Mouse (Mus musculus) midbrain, embryonic 10.5 days (tissue): ENCODE measurements at regions not wholly inside any gene's neighbourhood (a gene's known extent, or its start where the extent isn't known, plus 50 kb on each side); places are given as distances from the start of the nearest gene placed in this dataset.

ENCODE experiments used
- DNase-seq: peaks from one replicate; pipeline ENCODE4 v3.0.0-alpha.2; 2017; ENCODE audit warnings: low spot score
- H3K27ac ChIP-seq: fragments of 300-500 bp; sonication (generic); replicated peaks from 2 replicates; pipeline ENCODE4 v1.5.1; 2016; ENCODE audit warnings: mild to moderate bottlenecking
- H3K27me3 ChIP-seq: fragments of 300-500 bp; sonication (generic); 2 replicates; pipeline ENCODE4 v1.6.1; 2016; ENCODE audit warnings: low read depth, mild to moderate bottlenecking; ENCODE audit not compliant: poor library complexity, severe bottlenecking
- H3K36me3 ChIP-seq: fragments of 300-500 bp; sonication (generic); 2 replicates; pipeline ENCODE4 v1.6.1; 2016; ENCODE audit warnings: mild to moderate bottlenecking, moderate library complexity
- H3K4me1 ChIP-seq: fragments of 300-500 bp; sonication (generic); 2 replicates; pipeline ENCODE4 v1.6.1; 2016
- H3K4me3 ChIP-seq: fragments of 300-500 bp; sonication (generic); 2 replicates; pipeline ENCODE4 v1.5.1; 2016; ENCODE audit warnings: mild to moderate bottlenecking, moderate library complexity
- H3K9me3 ChIP-seq: fragments of 300-500 bp; sonication (generic); replicated peaks from 2 replicates; pipeline ENCODE4 v1.6.1; 2016; ENCODE audit warnings: mild to moderate bottlenecking
- WGBS: fragments of 180-500 bp; shearing (Covaris S2); methylation state at CpG from one replicate; pipeline ENCODE4 v1.1.7; 2016; 5-methylcytosine and 5-hydroxymethylcytosine counted together

GRCm38 (mm10) chr14:62008707-62009106 lies 283.7 kb upstream of the Rnaseh2b start:
- H3K4me3 ChIP-seq, result no peak overlapping the region
- DNase-seq, result no peak
- 93% methylated on average over 5 of the region's 5 CpGs for WGBS
- H3K4me1 ChIP-seq, result peaks cover under 1% of the 10 kb centered on the region; the same call in 1 of the 2 replicates
- no peaks in the 10 kb centered on the region for H3K36me3 ChIP-seq
- H3K27me3 ChIP-seq, result no peaks in the 10 kb centered on the region
- H3K9me3 ChIP-seq, result no peaks in the 10 kb centered on the region
- no peak overlapping the region for H3K27ac ChIP-seq

GRCm38 (mm10) chr14:62018804-62019203 lies 273.6 kb upstream of the Rnaseh2b start:
- Histone ChIP-seq H3K36me3 (no peaks in the 10 kb centered on the region), H3K27me3 (no peaks in the 10 kb centered on the region)
- WGBS, result 91% methylated on average over 4 of the region's 4 CpGs

GRCm38 (mm10) chr14:62020996-62021395 lies 271.4 kb upstream of the Rnaseh2b start:
- WGBS, result 87% methylated on average over 3 of the region's 3 CpGs
- H3K27me3 ChIP-seq, result no peaks in the 10 kb centered on the region

More at GRCm38 (mm10) chr14:62018804-62019203, 273.6 kb upstream of the Rnaseh2b start:
- H3K4me3 ChIP-seq, result no peak overlapping the region
- peaks cover 14% of the 10 kb centered on the region for H3K4me1 ChIP-seq
- no peak for DNase-seq
- H3K27ac ChIP-seq, result no peak overlapping the region
- H3K9me3 ChIP-seq, result no peaks in the 10 kb centered on the region

GRCm38 (mm10) chr14:62022193-62022592 lies 270.2 kb upstream of the Rnaseh2b start:
- Histone ChIP-seq H3K36me3 (no peaks in the 10 kb centered on the region), H3K27me3 (no peaks in the 10 kb centered on the region), H3K4me1 (peaks cover 5% of the 10 kb centered on the region), H3K9me3 (no peaks in the 10 kb centered on the region), H3K4me3 (no peak overlapping the region), H3K27ac (no peak overlapping the region)
- no peak for DNase-seq
- WGBS, result 93% methylated on average over 3 of the region's 3 CpGs

More at GRCm38 (mm10) chr14:62020996-62021395, 271.4 kb upstream of the Rnaseh2b start:
- no peak overlapping the region for H3K27ac ChIP-seq
- H3K9me3 ChIP-seq, result no peaks in the 10 kb centered on the region
- DNase-seq, result no peak
- H3K4me1 ChIP-seq, result peaks cover 14% of the 10 kb centered on the region
- H3K4me3 ChIP-seq, result no peak overlapping the region
- H3K36me3 ChIP-seq, result no peaks in the 10 kb centered on the region

- Histone ChIP-seq H3K36me3 (no peaks in the 10 kb centered on the region), H3K4me1 (no peaks in the 10 kb centered on the region), H3K9me3 (no peaks in the 10 kb centered on the region), H3K27me3 (no peaks in the 10 kb centered on the region), H3K4me3 (no peak overlapping the region), H3K27ac (no peak overlapping the region)
- no peak for DNase-seq
- 85% methylated on average over 7 of the region's 7 CpGs for WGBS
These were observed 269.4 kb upstream of the Rnaseh2b start for GRCm38 (mm10) chr14:62023022-62023421.

GRCm38 (mm10) chr14:62027751-62028279 lies 264.6 kb upstream of the Rnaseh2b start:
- 92% methylated on average over 8 of the region's 8 CpGs for WGBS
- Histone ChIP-seq H3K9me3 (no peaks in the 10 kb centered on the region), H3K27ac (no peak overlapping the region), H3K4me3 (no peak overlapping the region), H3K4me1 (no peaks in the 10 kb centered on the region), H3K27me3 (no peaks in the 10 kb centered on the region), H3K36me3 (no peaks in the 10 kb centered on the region)
- DNase-seq, result no peak

GRCm38 (mm10) chr14:62030059-62030458 lies 262.3 kb upstream of the Rnaseh2b start:
- Histone ChIP-seq H3K27me3 (no peaks in the 10 kb centered on the region), H3K4me1 (peaks cover 4% of the 10 kb centered on the region), H3K27ac (no peak overlapping the region), H3K4me3 (no peak overlapping the region), H3K9me3 (no peaks in the 10 kb centered on the region), H3K36me3 (no peaks in the 10 kb centered on the region)
- no peak for DNase-seq
- WGBS, result 77% methylated on average over 7 of the region's 7 CpGs

- H3K27ac ChIP-seq, result no peak overlapping the region
- WGBS, result 93% methylated on average over 4 of the region's 4 CpGs
- DNase-seq, result no peak
- no peaks in the 10 kb centered on the region for H3K36me3 ChIP-seq
- peaks cover 4% of the 10 kb centered on the region for H3K4me1 ChIP-seq
- H3K9me3 ChIP-seq, result no peaks in the 10 kb centered on the region
- no peak overlapping the region for H3K4me3 ChIP-seq
- no peaks in the 10 kb centered on the region for H3K27me3 ChIP-seq
These were observed 258.7 kb upstream of the Rnaseh2b start for GRCm38 (mm10) chr14:62033661-62034060.

- no peak for DNase-seq
- 55% methylated on average over 4 of the region's 4 CpGs for WGBS
- peak overlapping the region; percentile 47; the same call in 1 of the 2 replicates for H3K27ac ChIP-seq
These were observed 257.7 kb upstream of the Rnaseh2b start for GRCm38 (mm10) chr14:62034664-62035063.

GRCm38 (mm10) chr14:62035416-62035815 lies 257.0 kb upstream of the Rnaseh2b start:
- H3K36me3 ChIP-seq, result no peaks in the 10 kb centered on the region
- 92% methylated on average over 3 of the region's 3 CpGs for WGBS
- no peaks in the 10 kb centered on the region for H3K27me3 ChIP-seq
- H3K4me1 ChIP-seq, result peaks cover 4% of the 10 kb centered on the region
- no peak overlapping the region for H3K27ac ChIP-seq
- no peaks in the 10 kb centered on the region for H3K9me3 ChIP-seq
- DNase-seq, result no peak
- H3K4me3 ChIP-seq, result no peak overlapping the region

More at GRCm38 (mm10) chr14:62034664-62035063, 257.7 kb upstream of the Rnaseh2b start:
- H3K9me3 ChIP-seq, result no peaks in the 10 kb centered on the region
- no peak overlapping the region for H3K4me3 ChIP-seq
- no peaks in the 10 kb centered on the region for H3K36me3 ChIP-seq
- H3K4me1 ChIP-seq, result peaks cover 4% of the 10 kb centered on the region
- H3K27me3 ChIP-seq, result no peaks in the 10 kb centered on the region

GRCm38 (mm10) chr14:62037514-62037913 lies 254.9 kb upstream of the Rnaseh2b start:
- no peak for DNase-seq
- Histone ChIP-seq H3K4me1 (peaks cover 4% of the 10 kb centered on the region), H3K27ac (no peak overlapping the region), H3K36me3 (no peaks in the 10 kb centered on the region), H3K4me3 (no peak overlapping the region), H3K27me3 (no peaks in the 10 kb centered on the region), H3K9me3 (no peaks in the 10 kb centered on the region)
- WGBS, result 83% methylated on average over 1 of the region's 1 CpGs

- H3K27me3 ChIP-seq, result no peaks in the 10 kb centered on the region
- H3K4me3 ChIP-seq, result no peak overlapping the region
- no peaks in the 10 kb centered on the region for H3K36me3 ChIP-seq
- no peak overlapping the region for H3K27ac ChIP-seq
- no peaks in the 10 kb centered on the region for H3K9me3 ChIP-seq
- DNase-seq, result no peak
- 96% methylated on average over 5 of the region's 5 CpGs for WGBS
- peaks cover 4% of the 10 kb centered on the region for H3K4me1 ChIP-seq
These were observed 254.5 kb upstream of the Rnaseh2b start for GRCm38 (mm10) chr14:62037917-62038316.

- Histone ChIP-seq H3K36me3 (no peaks in the 10 kb centered on the region), H3K4me3 (no peak overlapping the region), H3K9me3 (no peaks in the 10 kb centered on the region; the same call in 1 of the 2 replicates), H3K4me1 (no peaks in the 10 kb centered on the region), H3K27me3 (no peaks in the 10 kb centered on the region), H3K27ac (no peak overlapping the region)
- WGBS, result 71% methylated on average over 11 of the region's 11 CpGs
- peak; percentile 28 for DNase-seq
These were observed 249.9 kb upstream of the Rnaseh2b start for GRCm38 (mm10) chr14:62042305-62043116.
